Mouse (Mus musculus) lung, postnatal 25 days (tissue): ENCODE results near the gene Gm47841.

Experiments used
- DNase-seq: peaks from one replicate; pipeline ENCODE4 v3.0.0; 2022; ENCODE audit warnings: low spot score

The Gm47841 gene

DNA sequence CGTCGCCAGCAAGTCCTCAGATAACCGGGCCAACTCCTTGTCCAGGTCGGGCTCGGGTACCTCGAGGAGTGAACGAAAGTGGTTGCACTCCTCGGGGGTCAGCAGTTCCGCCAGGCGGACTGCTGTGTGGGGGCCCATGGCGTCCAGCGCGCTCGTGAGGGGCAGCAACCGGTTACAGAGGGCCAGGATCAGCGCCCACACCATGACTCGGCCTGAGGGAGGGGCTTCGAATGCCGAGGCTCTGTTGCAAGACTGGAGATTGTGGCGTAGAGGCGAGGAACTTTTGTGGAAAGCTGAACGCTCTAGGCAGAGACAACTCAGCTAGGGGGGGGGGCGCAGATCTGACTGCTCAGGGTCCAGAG lies at the start of gene Gm47841:
Gene Gm47841 (minus strand): TSS at position 204 of the 362 bp plus-strand sequence.
- no peak for DNase-seq

- no peak for DNase-seq
These were observed 48.2 kb upstream of the Gm47841 start for GRCm38 (mm10) chr15:101095392-101095791.

GRCm38 (mm10) chr15:101094979-101095378 lies 47.8 kb upstream of the Gm47841 start:
- DNase-seq, result no peak

DNA sequence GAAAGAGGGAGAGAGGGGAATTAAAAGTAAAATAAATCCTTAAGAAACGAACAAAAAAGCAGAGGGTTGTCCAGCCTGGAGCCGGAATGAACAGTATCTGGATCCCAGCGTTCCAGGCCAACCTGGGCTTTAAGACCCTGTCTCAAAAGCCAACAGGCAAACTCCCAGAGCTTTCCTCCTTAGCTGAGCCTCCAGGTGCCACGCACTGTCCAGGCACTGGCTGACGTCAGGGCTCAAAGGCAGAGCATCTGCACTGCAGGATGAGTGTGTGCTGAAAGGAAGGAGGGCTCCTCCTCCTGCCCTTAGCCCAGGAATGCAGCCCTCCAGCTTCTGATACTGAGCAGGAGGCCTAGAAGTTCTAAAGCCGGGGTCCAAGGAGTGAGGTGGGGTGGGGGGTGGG lies 46.8 kb upstream of the Gm47841 start:
- no peak for DNase-seq

DNA sequence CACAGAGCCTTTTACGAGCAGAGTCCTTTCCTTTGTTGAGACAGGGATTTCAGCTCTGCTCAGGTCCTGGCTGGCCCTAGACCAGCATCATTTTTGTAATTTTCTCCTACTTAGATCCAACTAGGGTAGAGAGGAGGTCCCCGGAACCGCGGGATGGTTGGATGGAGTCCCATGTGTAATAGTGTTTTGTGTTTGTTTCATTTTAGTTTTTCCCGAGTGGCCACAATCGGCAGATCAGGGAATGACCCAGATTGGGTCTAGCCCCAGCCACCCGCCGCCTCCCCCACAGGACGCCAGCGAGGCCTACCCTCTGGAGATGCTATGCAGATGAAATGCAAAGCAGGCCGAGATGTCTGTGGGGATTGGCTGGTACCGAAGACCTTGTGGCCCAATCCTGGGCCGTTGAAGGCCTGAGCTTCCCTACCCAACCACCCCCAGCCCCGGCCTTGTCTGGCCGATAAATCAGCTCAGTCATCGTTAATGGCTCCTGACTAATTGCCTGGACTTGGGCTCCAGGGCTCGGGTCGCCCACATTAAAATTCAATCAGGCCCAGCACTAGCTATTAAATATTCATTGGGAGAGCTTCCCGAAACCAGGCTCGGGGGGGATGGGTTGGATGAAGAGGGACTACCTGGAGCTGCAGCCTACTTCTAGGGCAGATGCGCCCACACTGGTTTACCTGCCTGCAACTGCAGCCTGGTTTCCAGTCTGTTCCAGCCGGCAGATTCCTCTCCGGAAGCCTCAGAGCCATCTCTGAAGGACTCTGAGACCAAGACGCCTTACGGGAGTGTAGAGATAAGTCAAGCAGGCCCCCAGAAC lies 45.8 kb upstream of the Gm47841 start:
- no peak for DNase-seq

DNA sequence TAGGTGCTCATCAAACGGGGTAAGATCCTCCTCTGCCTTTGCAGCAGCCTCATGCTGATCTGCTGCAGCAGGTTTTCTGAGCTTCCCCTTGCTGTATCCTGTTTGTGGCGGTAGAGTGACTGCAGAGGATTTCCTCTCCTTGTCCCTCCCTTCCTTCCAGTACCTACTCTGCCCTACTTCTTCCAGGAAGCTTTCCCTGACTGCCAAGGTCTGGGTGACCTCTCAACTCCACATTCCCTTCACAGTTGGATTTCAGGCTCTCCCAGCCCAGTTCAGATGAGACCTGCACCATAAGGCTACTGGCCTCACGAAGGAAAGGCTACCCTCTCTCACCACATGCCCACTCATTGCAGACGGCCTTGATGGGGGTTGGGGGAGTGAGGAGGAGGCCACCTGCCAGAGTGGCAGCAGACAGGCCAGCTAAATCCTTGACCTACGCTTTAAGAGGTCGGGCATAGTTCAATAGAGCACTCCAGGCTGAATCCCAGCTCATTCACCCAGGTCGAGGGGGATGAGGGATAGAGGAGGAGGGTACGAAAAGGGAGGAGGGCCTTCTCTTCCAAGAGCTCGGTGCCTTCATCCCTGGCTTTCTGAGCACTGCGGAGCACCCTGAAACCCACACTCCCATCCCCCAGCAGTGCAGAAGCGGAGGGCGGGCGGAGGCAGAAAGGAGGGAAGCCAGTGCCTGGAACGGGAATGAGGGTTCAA lies 45.1 kb upstream of the Gm47841 start:
- DNase-seq, result no peak

DNA sequence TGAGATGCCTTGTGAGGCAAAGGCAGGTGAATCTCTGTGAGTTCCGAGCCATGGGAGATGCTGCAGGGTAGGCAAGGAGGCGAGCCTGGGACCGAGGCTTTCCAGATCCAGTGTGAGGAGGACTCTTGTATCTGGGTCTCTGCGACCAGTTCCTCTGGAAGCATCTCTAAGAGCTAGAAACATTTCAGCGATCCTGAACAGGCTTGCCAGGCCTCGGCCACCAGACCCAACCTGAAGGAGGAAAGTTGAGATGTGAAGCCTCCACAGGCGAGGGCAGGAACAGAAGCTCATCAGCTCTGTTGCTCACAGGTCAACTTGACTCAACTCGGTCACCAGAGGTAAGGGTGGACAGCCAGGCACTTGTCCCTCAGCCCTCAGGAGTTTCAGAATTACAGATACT lies 44.4 kb upstream of the Gm47841 start:
- DNase-seq, result no peak

DNA sequence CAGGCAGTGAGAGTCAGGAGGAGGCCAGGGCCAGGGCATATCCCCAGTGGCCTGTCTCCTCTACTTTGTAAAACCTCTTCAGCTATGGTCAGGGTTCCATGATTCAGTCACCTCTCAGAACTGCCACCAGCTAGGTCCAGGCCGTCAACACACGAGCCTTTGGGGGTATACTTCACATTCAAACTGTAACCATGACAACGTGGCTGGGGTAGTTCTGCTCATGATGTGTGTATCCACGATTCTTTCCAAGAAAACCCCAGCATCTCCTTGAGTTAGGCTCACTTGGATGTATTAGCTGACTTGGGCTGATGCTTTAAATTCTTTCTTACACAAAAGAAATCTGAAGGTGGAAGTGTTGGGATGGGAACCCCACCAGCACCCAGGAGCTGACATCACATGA lies 41.1 kb upstream of the Gm47841 start:
- DNase-seq, result no peak

DNA sequence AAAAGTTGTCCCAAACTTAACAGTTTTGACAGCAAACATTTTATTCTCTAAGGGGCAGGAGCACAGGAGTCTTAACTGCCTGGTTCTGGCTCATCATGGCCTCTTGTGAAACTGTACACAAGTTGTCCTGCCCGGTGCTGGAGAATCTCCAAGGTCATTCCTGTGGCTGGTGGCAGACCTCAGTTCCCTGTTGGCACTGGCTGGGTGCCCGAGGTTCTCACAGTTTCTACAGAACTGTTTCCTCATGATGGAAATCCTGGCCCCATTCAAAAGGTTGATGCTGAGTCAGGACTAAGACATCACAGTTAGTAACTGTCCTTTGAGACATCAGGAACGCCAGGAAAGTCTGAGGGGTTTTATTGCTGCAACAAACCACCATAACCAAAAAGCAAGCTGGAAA lies 39.8 kb upstream of the Gm47841 start:
- peak; percentile 77 for DNase-seq

DNA sequence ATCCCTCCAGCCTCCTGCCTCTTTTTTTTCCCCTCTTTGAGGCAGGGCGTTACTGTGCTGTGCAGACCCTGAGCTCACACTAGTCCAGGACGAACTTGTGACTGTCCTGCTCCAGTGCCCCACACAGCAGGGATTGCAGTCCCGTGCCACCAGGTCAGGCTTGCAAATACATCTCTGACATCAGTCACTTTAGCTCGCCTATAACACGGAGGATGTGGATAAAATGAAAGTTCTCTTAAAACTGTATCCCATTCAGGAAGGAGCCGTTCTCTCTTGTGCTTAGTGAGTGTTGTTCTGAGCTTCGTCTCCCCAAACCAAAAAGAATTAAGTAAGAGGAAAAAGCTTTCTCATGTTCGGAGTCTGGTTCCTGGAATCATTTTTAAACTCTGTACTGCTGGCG lies 39.3 kb upstream of the Gm47841 start:
- no peak for DNase-seq

DNA sequence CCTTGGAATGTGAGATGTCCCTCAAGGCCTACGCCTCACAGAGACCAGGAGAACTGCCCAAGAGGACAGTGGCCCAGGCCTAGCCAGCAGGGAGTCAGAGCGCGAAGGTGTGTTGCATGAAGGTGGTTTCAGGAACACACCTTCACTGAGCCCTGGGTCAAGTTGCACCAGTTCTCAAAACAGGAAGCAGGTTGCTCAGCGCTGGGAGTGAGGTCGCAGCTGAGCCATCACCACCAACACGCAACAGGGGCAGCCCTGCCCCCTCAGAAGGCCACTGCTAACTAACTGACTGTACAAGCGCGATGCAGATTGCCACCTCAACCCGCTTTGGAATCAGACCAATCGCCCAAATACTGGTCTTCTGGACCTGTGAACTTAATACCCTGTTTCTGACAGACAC lies 37.3 kb upstream of the Gm47841 start:
- DNase-seq, result no peak

GRCm38 (mm10) chr15:101082236-101082635 lies 35.0 kb upstream of the Gm47841 start:
- DNase-seq, result no peak

DNA sequence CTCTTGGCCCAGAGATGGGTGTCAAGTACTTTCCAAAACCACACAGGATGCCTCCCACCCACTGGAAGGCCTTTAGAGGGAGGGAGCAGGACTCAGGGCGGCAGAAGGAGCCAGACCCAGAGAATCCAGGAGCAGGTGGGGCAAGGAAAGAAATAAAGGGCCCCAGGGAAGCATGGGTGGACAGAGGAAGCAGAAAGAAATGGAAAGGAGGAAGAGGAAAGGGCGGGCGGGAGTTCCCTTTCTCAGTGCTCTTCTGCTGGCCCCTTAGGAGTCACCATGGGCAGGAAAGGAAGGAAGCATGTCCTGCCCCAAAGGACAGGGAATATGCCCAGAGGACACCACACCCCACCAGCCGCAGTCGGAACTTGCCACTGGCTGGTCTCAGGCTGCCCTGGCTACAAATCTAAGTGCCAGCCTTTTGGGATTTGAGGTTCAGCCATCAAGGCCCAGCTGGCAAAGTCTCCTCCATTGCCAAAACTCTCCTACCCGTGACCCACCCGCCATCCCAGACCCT lies 33.9 kb upstream of the Gm47841 start:
- no peak for DNase-seq

- DNase-seq, result no peak
These were observed 32.9 kb upstream of the Gm47841 start for GRCm38 (mm10) chr15:101080031-101080520.

GRCm38 (mm10) chr15:101078731-101079156 lies 31.5 kb upstream of the Gm47841 start:
- DNase-seq, result peak; percentile 93

- no peak for DNase-seq
These were observed 30.9 kb upstream of the Gm47841 start, which contains the start of gene Fignl2 for GRCm38 (mm10) chr15:101077813-101078730. Fignl2 (minus strand) TSS chr15:101078567.

DNA sequence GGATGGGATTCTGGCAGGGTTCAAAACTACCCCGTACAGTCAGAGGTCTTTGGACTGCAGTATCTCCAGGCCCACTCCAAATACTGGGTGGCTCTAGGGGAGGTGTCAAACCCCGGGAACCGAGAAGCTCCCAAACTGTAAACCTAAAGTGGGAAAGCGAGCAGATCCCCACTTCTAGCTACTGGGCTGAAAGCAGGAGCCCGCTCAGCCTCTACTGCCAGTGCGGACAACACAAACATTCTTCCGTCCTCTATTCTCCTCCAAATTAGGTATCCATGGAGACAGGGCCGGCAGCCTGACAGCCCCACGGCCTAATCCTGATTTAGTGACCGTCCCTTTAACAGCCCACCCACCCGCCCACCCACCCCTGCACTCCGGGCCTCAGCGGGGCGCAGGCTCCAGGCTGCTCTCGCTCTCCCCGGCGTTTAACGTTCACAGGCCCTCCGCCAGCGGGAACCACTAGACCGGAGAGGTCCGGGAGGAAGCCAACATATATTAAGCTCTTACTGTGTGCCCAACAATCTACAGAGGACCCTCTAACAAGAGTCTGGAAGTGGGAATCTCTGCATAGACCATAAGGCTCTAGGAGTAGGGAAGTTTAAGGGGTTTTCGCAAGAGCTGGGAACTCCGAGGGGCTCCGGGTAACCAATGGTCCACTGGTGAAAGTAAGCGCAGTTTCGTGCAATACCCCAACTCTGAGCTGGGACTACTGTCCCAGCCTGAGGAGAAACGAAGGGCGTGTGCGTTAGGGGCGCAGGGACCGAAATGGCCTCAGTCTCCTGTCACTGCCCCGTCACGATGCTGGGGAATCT lies 30.0 kb upstream of the Gm47841 start:
- DNase-seq, result no peak

- DNase-seq, result no peak
These were observed 29.1 kb upstream of the Gm47841 start for GRCm38 (mm10) chr15:101076071-101077000.

DNA sequence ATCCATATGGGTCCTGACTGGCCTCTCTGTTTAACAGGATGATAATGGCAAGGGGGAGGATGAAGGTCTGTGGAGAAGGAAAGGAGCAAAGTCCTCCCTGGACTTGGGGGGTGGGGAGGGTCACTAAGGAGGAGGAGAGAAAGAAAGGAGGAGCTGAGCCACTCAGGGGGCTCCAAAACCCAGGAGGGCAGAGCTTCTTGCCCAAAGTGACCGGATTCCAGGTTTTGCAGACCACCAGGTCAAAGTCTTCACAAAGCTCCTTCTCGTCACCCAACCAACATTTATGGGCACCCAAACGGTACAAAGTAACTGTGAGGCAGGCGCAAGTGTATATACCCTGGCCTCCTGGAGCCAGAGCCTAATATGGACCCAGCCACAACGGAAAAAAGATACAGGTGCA lies 28.5 kb upstream of the Gm47841 start:
- DNase-seq, result no peak

GRCm38 (mm10) chr15:101075150-101075549 lies 28.0 kb upstream of the Gm47841 start:
- no peak for DNase-seq
